Mouse (Mus musculus): ENCODE data around the gene Thra. TPM values are rescaled to one million over a fixed set of nuclear protein-coding genes. Genes with fewer than 3 reads are reported as not detected.
"Not testable (repeated sequence)": the region's sequence is repeated elsewhere in the genome, so short reads cannot be mapped to it uniquely, and the experiment has no call there.

Thra gene
- total RNA-seq, 2 experiments from 2014 or later, result 1.9 to 4.3 TPM

GRCm38 (mm10) chr11:98713703-98714102, 26.7 kb upstream of the Thra start:
- ATAC-seq (replicated peaks; ENCODE audit: low FRiP score, poor library complexity, severe bottlenecking), result no peak

GRCm38 (mm10) chr11:98715946-98716345, 24.5 kb upstream of the Thra start:
- no peak for ATAC-seq (replicated peaks; ENCODE audit: low FRiP score, poor library complexity, severe bottlenecking)

- ATAC-seq (replicated peaks; ENCODE audit: low FRiP score, poor library complexity, severe bottlenecking), result peak; percentile 33
Observed at GRCm38 (mm10) chr11:98717904-98718303, 22.5 kb upstream of the Thra start.

GRCm38 (mm10) chr11:98720756-98721155, 19.7 kb upstream of the Thra start:
- ATAC-seq (replicated peaks; ENCODE audit: low FRiP score, poor library complexity, severe bottlenecking), result no peak

- no peak for ATAC-seq (replicated peaks; ENCODE audit: low FRiP score, poor library complexity, severe bottlenecking)
Observed at GRCm38 (mm10) chr11:98721458-98722226, 18.8 kb upstream of the Thra start.

- no peak for ATAC-seq (replicated peaks; ENCODE audit: low FRiP score, poor library complexity, severe bottlenecking)
Observed at GRCm38 (mm10) chr11:98723098-98723497, 17.3 kb upstream of the Thra start.

- ATAC-seq (replicated peaks; ENCODE audit: low FRiP score, poor library complexity, severe bottlenecking), result no peak
Observed at GRCm38 (mm10) chr11:98725926-98726506, 14.4 kb upstream of the Thra start.

- ATAC-seq (replicated peaks; ENCODE audit: low FRiP score, poor library complexity, severe bottlenecking), result peak; percentile 100
Observed at GRCm38 (mm10) chr11:98729119-98729588, 11.3 kb upstream of the Thra start, which contains the start of gene Med24. TSS of gene Med24 (minus strand) at chr11:98729435.

GRCm38 (mm10) chr11:98730727-98731126, 9.7 kb upstream of the Thra start:
- no peak for ATAC-seq (replicated peaks; ENCODE audit: low FRiP score, poor library complexity, severe bottlenecking)

- no peak for ATAC-seq (replicated peaks; ENCODE audit: low FRiP score, poor library complexity, severe bottlenecking)
Observed at GRCm38 (mm10) chr11:98731134-98731533, 9.3 kb upstream of the Thra start.

- no peak for ATAC-seq (replicated peaks; ENCODE audit: low FRiP score, poor library complexity, severe bottlenecking)
Observed at GRCm38 (mm10) chr11:98734020-98734419, 6.4 kb upstream of the Thra start.

GRCm38 (mm10) chr11:98735111-98735510, 5.3 kb upstream of the Thra start:
- no peak for ATAC-seq (replicated peaks; ENCODE audit: low FRiP score, poor library complexity, severe bottlenecking)

GRCm38 (mm10) chr11:98736176-98736575, 4.3 kb upstream of the Thra start:
- ATAC-seq (replicated peaks; ENCODE audit: low FRiP score, poor library complexity, severe bottlenecking), result no peak

- not testable (repeated sequence) for ATAC-seq (replicated peaks; ENCODE audit: low FRiP score, poor library complexity, severe bottlenecking)
Observed at GRCm38 (mm10) chr11:98737220-98737619, 3.2 kb upstream of the Thra start.

- ATAC-seq (replicated peaks; ENCODE audit: low FRiP score, poor library complexity, severe bottlenecking), result no peak
Observed at GRCm38 (mm10) chr11:98738428-98738911, 2.0 kb upstream of the Thra start.

- ATAC-seq (replicated peaks; ENCODE audit: low FRiP score, poor library complexity, severe bottlenecking), result no peak
Observed at GRCm38 (mm10) chr11:98738925-98739324, 1.5 kb upstream of the Thra start.

GRCm38 (mm10) chr11:98740026-98740392, 429 bp upstream of the Thra start:
- ATAC-seq (replicated peaks; ENCODE audit: low FRiP score, poor library complexity, severe bottlenecking), result peak; percentile 9

GRCm38 (mm10) chr11:98741051-98741620, 698 bp downstream of the Thra start:
- no peak for ATAC-seq (replicated peaks; ENCODE audit: low FRiP score, poor library complexity, severe bottlenecking)

- ATAC-seq (replicated peaks; ENCODE audit: low FRiP score, poor library complexity, severe bottlenecking), result peak; percentile 68
Observed at GRCm38 (mm10) chr11:98741622-98742396, 1.4 kb downstream of the Thra start.
